Mouse (Mus musculus): Measurements from ENCODE around the gene Has1.

DNA sequence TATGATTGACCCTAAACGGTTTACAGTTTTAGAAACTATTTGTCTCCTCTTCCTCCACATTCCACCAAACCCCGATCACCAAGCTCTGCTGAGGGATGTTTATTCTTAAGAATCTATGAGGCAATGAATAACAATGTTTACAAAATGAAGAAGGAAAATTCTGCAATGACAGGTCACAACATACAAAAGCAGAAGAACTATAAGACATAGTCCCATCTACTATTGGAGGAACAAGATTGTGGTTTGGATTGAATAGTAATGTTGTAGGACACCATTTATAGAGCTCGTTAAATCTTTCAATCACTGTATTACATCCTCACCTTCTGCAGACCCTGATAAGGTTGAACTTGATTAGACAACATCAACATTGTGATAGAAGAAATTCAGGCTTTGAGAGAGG is 27.7 kb upstream of the Has1 start:
- TF ChIP-seq POLR2A (IDR thresholded peaks at IDR 0.05; ENCODE audit: low read depth, low read length) (no peak), CTCF (conservative IDR thresholded peaks at IDR 0.05; ENCODE audit: insufficient read depth, insufficient read length, low read depth, low read length) (no peak)

All from kidney, adult 2 months (tissue).